Mouse (Mus musculus) myocyte (in vitro differentiated cells): ENCODE results near the gene BC049715. TPM values are rescaled to one million over a fixed set of nuclear protein-coding genes. Genes with fewer than 3 reads are reported as not detected.

Source experiments
- H3K27me3 ChIP-seq: one replicate; pipeline ENCODE4 v1.6.1; 2011; ENCODE audit not compliant: control insufficient read depth, insufficient read depth, insufficient read length
- H3K36me3 ChIP-seq: one replicate; pipeline ENCODE4 v1.6.1; 2011; ENCODE audit not compliant: control insufficient read depth, insufficient read depth
- H3K4me2 ChIP-seq: one replicate; pipeline ENCODE4 v1.6.1; 2011; ENCODE audit warnings: low read depth, control low read depth
- H3K4me3 ChIP-seq: one replicate; pipeline ENCODE4 v1.5.1; 2011; ENCODE audit warnings: mild to moderate bottlenecking, control low read depth, moderate library complexity
- H3K79me2 ChIP-seq: one replicate; pipeline ENCODE4 v1.6.1; 2011; ENCODE audit not compliant: control insufficient read depth, insufficient read depth
- H3ac ChIP-seq: one replicate; pipeline ENCODE4 v1.6.1; 2011; ENCODE audit not compliant: control insufficient read depth, insufficient read length
- CEBPB ChIP-seq: IDR thresholded peaks from 2 replicates; pipeline ENCODE4 v1.6.1; 2011; ENCODE audit warnings: mild to moderate bottlenecking, moderate library complexity; ENCODE audit not compliant: poor library complexity, insufficient read depth, severe bottlenecking
- E2F4 ChIP-seq: IDR thresholded peaks from one replicate; pipeline ENCODE4 v1.6.1; 2011; ENCODE audit warnings: mild to moderate bottlenecking, control low read depth, moderate library complexity; ENCODE audit not compliant: insufficient read depth
- MAX ChIP-seq: IDR thresholded peaks from one replicate; pipeline ENCODE4 v1.6.1; 2011; ENCODE audit warnings: low read depth, mild to moderate bottlenecking, control low read depth
- MYOD1 ChIP-seq, 3 experiments: IDR thresholded peaks; one replicate each; pipeline ENCODE4 v1.6.1; 2011; ENCODE audit warnings: control low read depth in 2 of 3, low read depth in 2 of 3, mild to moderate bottlenecking in 2 of 3, moderate library complexity in 1 of 3; ENCODE audit not compliant: insufficient read length in 2 of 3, control insufficient read depth in 1 of 3
- MYOG ChIP-seq, 3 experiments: IDR thresholded peaks; one replicate each; pipeline ENCODE4 v1.6.1; 2011; ENCODE audit warnings: control low read depth in 2 of 3, low read depth in 2 of 3, mild to moderate bottlenecking in 2 of 3; ENCODE audit not compliant: insufficient read length in 2 of 3, control insufficient read depth in 1 of 3, insufficient read depth in 1 of 3
- POLR2A ChIP-seq: IDR thresholded peaks from one replicate; pipeline ENCODE4 v1.6.1; 2011; ENCODE audit warnings: low read depth, mild to moderate bottlenecking, control low read depth, moderate library complexity; ENCODE audit not compliant: insufficient read length
- POLR2AphosphoS2 ChIP-seq: IDR thresholded peaks from one replicate; pipeline ENCODE4 v1.6.1; 2011; ENCODE audit warnings: low read depth, control low read depth; ENCODE audit not compliant: insufficient read length
- REST ChIP-seq: IDR thresholded peaks from one replicate; pipeline ENCODE4 v1.6.1; 2011; ENCODE audit warnings: mild to moderate bottlenecking, control low read depth, moderate library complexity; ENCODE audit not compliant: insufficient read depth, insufficient read length
- SRF ChIP-seq: IDR thresholded peaks from one replicate; pipeline ENCODE4 v1.6.1; 2011; ENCODE audit warnings: low read depth; ENCODE audit not compliant: control insufficient read depth, insufficient read length
- TCF12 ChIP-seq: IDR thresholded peaks from one replicate; pipeline ENCODE4 v1.6.1; 2011; ENCODE audit warnings: mild to moderate bottlenecking, control low read depth; ENCODE audit not compliant: poor library complexity, insufficient read depth, severe bottlenecking
- TCF3 ChIP-seq: IDR thresholded peaks from one replicate; pipeline ENCODE4 v1.6.1; 2011; ENCODE audit warnings: low read depth, control low read depth; ENCODE audit not compliant: insufficient read length
- USF1 ChIP-seq: IDR thresholded peaks from one replicate; pipeline ENCODE4 v1.6.1; 2011; ENCODE audit warnings: low read depth, mild to moderate bottlenecking, control low read depth, moderate library complexity
- polyA plus RNA-seq: library from polyadenylated mRNA; unstranded; fragments of >200 nt; fragmentation: generic; extraction: Trizol; gene quantifications from one replicate; pipeline ENCODE4 v1.2.1, GENCODE M21; 2012; ENCODE audit warnings: missing spikeins

Gene BC049715
- polyA plus RNA-seq, 1 experiment: 0.10 TPM

DNA sequence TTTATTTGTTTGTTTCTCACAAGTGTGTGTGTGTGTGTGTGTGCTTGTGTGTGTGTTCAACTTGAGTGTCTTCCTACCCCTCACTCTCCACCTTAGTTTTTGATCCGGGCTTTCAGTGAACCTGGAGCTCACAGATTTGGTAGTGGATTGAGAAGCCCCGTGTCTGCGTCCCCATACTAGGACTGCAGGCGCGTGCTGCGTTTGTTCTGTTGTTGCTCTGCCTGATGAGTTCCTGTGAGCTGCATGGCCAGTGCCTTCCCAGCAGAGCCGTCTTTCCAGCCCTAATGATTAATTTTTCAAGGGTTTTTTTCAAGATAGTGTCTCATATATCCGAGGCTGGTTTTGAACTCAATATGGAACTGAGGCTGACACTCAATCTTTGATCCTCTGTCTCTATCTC lies 31.0 kb downstream of the BC049715 start:
- TF ChIP-seq MAX (no peak), MYOD1 (IDR thresholded peaks at IDR 0.05; ENCODE audit: control insufficient read depth in 1 of 3, insufficient read length in 2 of 3, low read depth in 2 of 3) (no peak), MYOG (IDR thresholded peaks at IDR 0.05; ENCODE audit: control insufficient read depth in 1 of 3, insufficient read depth in 1 of 3, insufficient read length in 2 of 3, low read depth in 2 of 3) (no peak), TCF12 (no peak)

GRCm38 (mm10) chr6:136861020-136861419 lies 33.6 kb downstream of the BC049715 start:
- TF ChIP-seq MYOG (IDR thresholded peaks at IDR 0.05; ENCODE audit: control insufficient read depth in 1 of 3, insufficient read depth in 1 of 3, insufficient read length in 2 of 3, low read depth in 2 of 3) (no peak), MAX (no peak), MYOD1 (IDR thresholded peaks at IDR 0.05; ENCODE audit: control insufficient read depth in 1 of 3, insufficient read length in 2 of 3, low read depth in 2 of 3) (no peak), E2F4 (no peak), SRF (no peak), REST (no peak), POLR2AphosphoS2 (no peak), POLR2A (no peak), USF1 (no peak), TCF12 (no peak), CEBPB (no peak), TCF3 (no peak)
- H3K4me3 ChIP-seq: no peak overlapping the region
- H3K4me2 ChIP-seq: peak overlapping the region; percentile 78

More for the DNA sequence above, 31.0 kb downstream of the BC049715 start:
- Histone ChIP-seq H3ac (no peak overlapping the region), H3K79me2 (no peaks in the 10 kb centered on the region), H3K27me3 (no peaks in the 10 kb centered on the region), H3K4me3 (no peak overlapping the region), H3K36me3 (no peaks in the 10 kb centered on the region), H3K4me2 (no peak overlapping the region)

GRCm38 (mm10) chr6:136865360-136865759 lies 37.9 kb downstream of the BC049715 start:
- Histone ChIP-seq H3K79me2 (no peaks in the 10 kb centered on the region), H3K36me3 (no peaks in the 10 kb centered on the region), H3ac (no peak overlapping the region), H3K4me2 (no peak overlapping the region), H3K4me3 (no peak overlapping the region), H3K27me3 (no peaks in the 10 kb centered on the region)
- TF ChIP-seq POLR2A: no peak
- no peak for TF ChIP-seq MAX
- TF ChIP-seq TCF12: no peak
- TF ChIP-seq USF1: no peak
- TF ChIP-seq CEBPB: no peak
- no peak for TF ChIP-seq E2F4
- no peak for TF ChIP-seq REST
- TF ChIP-seq MYOD1 (IDR thresholded peaks at IDR 0.05; ENCODE audit: control insufficient read depth in 1 of 3, insufficient read length in 2 of 3, low read depth in 2 of 3): no peak
- no peak for TF ChIP-seq MYOG (IDR thresholded peaks at IDR 0.05; ENCODE audit: control insufficient read depth in 1 of 3, insufficient read depth in 1 of 3, insufficient read length in 2 of 3, low read depth in 2 of 3)
- TF ChIP-seq TCF3: no peak
- no peak for TF ChIP-seq SRF
- no peak for TF ChIP-seq POLR2AphosphoS2

More at GRCm38 (mm10) chr6:136861020-136861419, 33.6 kb downstream of the BC049715 start:
- Histone ChIP-seq H3ac (no peak overlapping the region), H3K79me2 (no peaks in the 10 kb centered on the region), H3K27me3 (no peaks in the 10 kb centered on the region), H3K36me3 (no peaks in the 10 kb centered on the region)

DNA sequence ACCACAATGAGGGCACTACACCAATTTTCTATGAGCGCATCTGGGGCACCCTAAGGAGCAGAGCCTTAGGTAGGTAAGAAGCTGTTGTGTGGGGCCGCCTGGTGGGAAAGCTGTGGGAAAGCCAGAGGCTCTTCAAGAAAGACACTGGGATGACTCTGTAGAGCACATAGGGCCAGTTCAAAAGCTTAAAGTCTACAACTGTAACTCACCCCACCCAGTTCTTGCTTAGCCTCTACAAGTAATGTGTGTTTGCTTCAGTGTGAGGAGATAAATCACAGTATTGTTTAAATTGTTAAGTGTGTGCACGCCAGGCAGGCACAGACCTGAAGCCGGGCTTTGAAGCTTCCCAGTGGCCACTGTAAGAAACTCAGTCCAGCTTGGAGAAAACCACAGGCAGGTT lies 38.7 kb downstream of the BC049715 start:
- Histone ChIP-seq H3K4me3 (no peak overlapping the region), H3K4me2 (no peak overlapping the region), H3K27me3 (no peaks in the 10 kb centered on the region), H3K36me3 (no peaks in the 10 kb centered on the region), H3K79me2 (no peaks in the 10 kb centered on the region), H3ac (no peak overlapping the region)
- TF ChIP-seq POLR2A (no peak), TCF3 (no peak), CEBPB (no peak), MAX (no peak), REST (no peak), E2F4 (no peak), POLR2AphosphoS2 (no peak), USF1 (no peak), TCF12 (no peak), SRF (no peak), MYOG (IDR thresholded peaks at IDR 0.05; ENCODE audit: control insufficient read depth in 1 of 3, insufficient read depth in 1 of 3, insufficient read length in 2 of 3, low read depth in 2 of 3) (no peak), MYOD1 (IDR thresholded peaks at IDR 0.05; ENCODE audit: control insufficient read depth in 1 of 3, insufficient read length in 2 of 3, low read depth in 2 of 3) (no peak)

- H3K27me3 ChIP-seq: no peaks in the 10 kb centered on the region
- no peaks in the 10 kb centered on the region for H3K79me2 ChIP-seq
- H3K36me3 ChIP-seq: no peaks in the 10 kb centered on the region
- no peak overlapping the region for H3K4me2 ChIP-seq
- no peak for TF ChIP-seq USF1
- no peak for TF ChIP-seq TCF12
- TF ChIP-seq MYOG (IDR thresholded peaks at IDR 0.05; ENCODE audit: control insufficient read depth in 1 of 3, insufficient read depth in 1 of 3, insufficient read length in 2 of 3, low read depth in 2 of 3): no peak
- TF ChIP-seq E2F4: no peak
- no peak for TF ChIP-seq POLR2AphosphoS2
- TF ChIP-seq REST: no peak
- H3K4me3 ChIP-seq: no peak overlapping the region
- H3ac ChIP-seq: no peak overlapping the region
Observed at GRCm38 (mm10) chr6:136868921-136869320, 41.5 kb downstream of the BC049715 start.
